Comparison of ENCODE assay signal across 8 mouse cellular contexts in the genomic region with DNA sequence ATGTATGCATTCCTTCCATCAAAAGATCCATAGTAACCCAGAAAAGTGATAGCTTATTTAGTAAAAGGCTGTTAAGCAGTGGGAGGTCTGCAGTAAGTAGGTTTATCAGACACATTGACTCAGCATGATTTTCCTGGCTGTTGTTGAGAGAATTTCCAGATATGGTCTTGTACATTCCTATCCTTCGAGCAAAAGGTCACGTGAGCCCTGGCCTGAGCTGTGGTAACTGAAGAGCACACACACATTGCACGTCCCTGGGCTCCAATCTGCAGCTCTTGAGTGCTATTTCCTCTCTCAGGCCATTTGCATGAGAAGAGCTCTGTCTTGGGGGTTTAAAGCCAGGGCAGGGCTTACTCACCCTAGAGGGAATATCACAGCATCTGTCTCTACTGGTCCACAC.
A peak's percentile ranks its signal among the peaks of the same experiment; 100 is the strongest.
DNase-seq lines count a peak whose midpoint lies in the region; ATAC-seq lines count a peak whose summit lies in the region.

No protein-coding gene starts in this region.

- no peak for DNase-seq in limb, embryonic 10.5 days (ENCODE audit: low spot score)
- peak; percentile 60 for DNase-seq in embryo, embryonic 10.5 days (ENCODE audit: low spot score)
- peak; percentile 47 for DNase-seq in kidney, adult 9 months
- peak; percentile 54 for DNase-seq in mesoderm, embryonic 11.5 days (ENCODE audit: low read depth, low spot score)
- no peak for DNase-seq in spleen, adult 18-20 months
- DNase-seq in urinary bladder, postnatal 36 days (ENCODE audit: low spot score in 2 of 2) = no peak
- DNase-seq in thymus, postnatal 10 days (ENCODE audit: low spot score in 2 of 2) = no peak

- no peak overlapping the region for H3K4me3 ChIP-seq in limb, embryonic 12.5 days (replicated peaks)
- H3K4me3 ChIP-seq in limb, embryonic 10.5 days = no peak overlapping the region

- no peak overlapping the region for H3K9ac ChIP-seq in limb, embryonic 12.5 days (replicated peaks)

- H3K27ac ChIP-seq in limb, embryonic 12.5 days = no peak overlapping the region
- H3K27ac ChIP-seq in limb, embryonic 10.5 days = no peak overlapping the region

- no peaks in the 10 kb centered on the region for H3K9me3 ChIP-seq in limb, embryonic 12.5 days
- H3K9me3 ChIP-seq in limb, embryonic 10.5 days (replicated peaks) = no peaks in the 10 kb centered on the region

- WGBS in limb, embryonic 12.5 days = 23% methylated on average over 3 of the region's 3 CpGs
- WGBS in limb, embryonic 10.5 days = 40% methylated on average over 3 of the region's 3 CpGs

- no peak overlapping the region for H3K4me2 ChIP-seq in limb, embryonic 12.5 days

- ATAC-seq in limb, embryonic 12.5 days (ENCODE audit: insufficient number of reproducible peaks, insufficient read depth, low FRiP score, low TSS enrichment, low read depth) = 0 out of 2 replicates have a peak, but pooled peaks have one; percentile 47

- H3K27me3 ChIP-seq in limb, embryonic 12.5 days = no peaks in the 10 kb centered on the region
- no peaks in the 10 kb centered on the region for H3K27me3 ChIP-seq in limb, embryonic 10.5 days (ENCODE audit: low read depth, poor library complexity, severe bottlenecking)

- no peaks in the 10 kb centered on the region for H3K4me1 ChIP-seq in limb, embryonic 12.5 days (replicated peaks)
- H3K4me1 ChIP-seq in limb, embryonic 10.5 days = no peaks in the 10 kb centered on the region

- H3K36me3 ChIP-seq in limb, embryonic 12.5 days = peaks cover 10% of the 10 kb centered on the region
- no peaks in the 10 kb centered on the region for H3K36me3 ChIP-seq in limb, embryonic 10.5 days

Comparison
In these comparisons a context has a peak if more than half of its experiments do, and no peak if none do; other contexts are left out.
1. DNase-seq: peak in embryo, embryonic 10.5 days (single experiment), kidney, adult 9 months (single experiment) and mesoderm, embryonic 11.5 days (single experiment); none in limb, embryonic 10.5 days (single experiment), spleen, adult 18-20 months (0 of 2), urinary bladder, postnatal 36 days (0 of 2) and thymus, postnatal 10 days (0 of 2).